Mouse (Mus musculus): ENCODE measurements around the gene Timmdc1.
"Not testable (repeated sequence)": the region's sequence is repeated elsewhere in the genome, so short reads cannot be mapped to it uniquely, and the experiment has no call there.

The Timmdc1 gene

DNA sequence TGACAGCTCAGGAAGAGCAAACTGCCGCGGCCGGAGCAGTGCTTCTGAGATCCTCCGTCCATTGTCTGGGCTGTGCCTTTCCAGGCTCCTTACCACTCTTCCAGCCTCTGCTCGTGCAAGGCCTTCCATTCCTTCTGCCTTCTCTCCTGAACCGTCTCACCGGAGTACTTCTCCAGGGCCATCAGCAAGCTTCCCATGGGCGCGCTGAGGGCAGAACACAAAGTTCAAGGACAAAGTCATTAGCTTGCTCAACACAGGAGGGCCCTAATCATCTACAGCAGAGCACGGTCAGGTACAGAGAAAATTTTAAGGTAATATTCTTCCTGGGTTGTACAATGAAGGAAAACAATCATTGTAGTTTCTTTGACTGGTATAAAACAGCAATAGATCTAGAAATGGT is 20.0 kb downstream of the Timmdc1 start:
- no peak for DNase-seq (ENCODE audit: extremely low read depth, low read depth, low spot score)

DNA sequence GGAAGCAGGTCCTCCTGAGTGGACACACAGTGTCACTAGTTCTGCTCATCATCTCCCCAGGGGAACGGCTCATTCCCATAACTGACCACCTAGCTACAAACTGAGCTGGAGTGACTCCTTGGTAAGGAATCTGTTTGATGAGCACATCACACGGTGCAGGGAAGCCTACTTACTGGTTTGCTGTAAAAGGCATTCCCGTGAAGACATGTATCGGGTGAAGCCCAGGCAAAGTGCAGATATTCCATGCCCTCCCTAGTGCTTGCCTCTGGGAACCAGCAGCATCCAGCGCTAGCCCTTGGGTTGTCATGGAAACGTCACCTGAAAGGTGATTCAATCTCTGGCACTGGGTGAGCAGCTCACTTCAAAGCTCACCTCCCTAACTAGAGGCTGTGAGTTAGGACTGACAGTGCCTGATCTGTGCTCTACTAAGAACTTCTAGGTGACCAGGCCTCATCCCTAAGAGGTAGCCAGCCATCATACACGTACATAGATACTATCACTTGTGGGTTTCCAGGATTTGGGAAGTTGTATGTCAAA is 25.8 kb downstream of the Timmdc1 start:
- no peak for DNase-seq (ENCODE audit: extremely low read depth, low read depth, low spot score)

- DNase-seq (ENCODE audit: extremely low read depth, low read depth, low spot score) = no peak
Observed at GRCm38 (mm10) chr16:38493890-38494289, 28.6 kb downstream of the Timmdc1 start.

GRCm38 (mm10) chr16:38492551-38492950 is 29.9 kb downstream of the Timmdc1 start:
- DNase-seq (ENCODE audit: extremely low read depth, low read depth, low spot score) = no peak

GRCm38 (mm10) chr16:38483582-38484309 is 38.7 kb downstream of the Timmdc1 start:
- DNase-seq (ENCODE audit: extremely low read depth, low read depth, low spot score) = no peak

GRCm38 (mm10) chr16:38482780-38483562 is 39.5 kb downstream of the Timmdc1 start:
- no peak for DNase-seq (ENCODE audit: extremely low read depth, low read depth, low spot score)

GRCm38 (mm10) chr16:38481327-38481726 is 41.1 kb downstream of the Timmdc1 start:
- DNase-seq (ENCODE audit: extremely low read depth, low read depth, low spot score) = no peak

- no peak for DNase-seq (ENCODE audit: extremely low read depth, low read depth, low spot score)
Observed at GRCm38 (mm10) chr16:38478296-38478695, 44.2 kb downstream of the Timmdc1 start.

GRCm38 (mm10) chr16:38477241-38477608 is 45.2 kb downstream of the Timmdc1 start:
- not testable (repeated sequence) for DNase-seq (ENCODE audit: extremely low read depth, low read depth, low spot score)

- DNase-seq (ENCODE audit: extremely low read depth, low read depth, low spot score) = no peak
Observed at GRCm38 (mm10) chr16:38476312-38477240, 45.9 kb downstream of the Timmdc1 start.

GRCm38 (mm10) chr16:38475681-38476311 is 46.7 kb downstream of the Timmdc1 start:
- DNase-seq (ENCODE audit: extremely low read depth, low read depth, low spot score) = no peak

DNA sequence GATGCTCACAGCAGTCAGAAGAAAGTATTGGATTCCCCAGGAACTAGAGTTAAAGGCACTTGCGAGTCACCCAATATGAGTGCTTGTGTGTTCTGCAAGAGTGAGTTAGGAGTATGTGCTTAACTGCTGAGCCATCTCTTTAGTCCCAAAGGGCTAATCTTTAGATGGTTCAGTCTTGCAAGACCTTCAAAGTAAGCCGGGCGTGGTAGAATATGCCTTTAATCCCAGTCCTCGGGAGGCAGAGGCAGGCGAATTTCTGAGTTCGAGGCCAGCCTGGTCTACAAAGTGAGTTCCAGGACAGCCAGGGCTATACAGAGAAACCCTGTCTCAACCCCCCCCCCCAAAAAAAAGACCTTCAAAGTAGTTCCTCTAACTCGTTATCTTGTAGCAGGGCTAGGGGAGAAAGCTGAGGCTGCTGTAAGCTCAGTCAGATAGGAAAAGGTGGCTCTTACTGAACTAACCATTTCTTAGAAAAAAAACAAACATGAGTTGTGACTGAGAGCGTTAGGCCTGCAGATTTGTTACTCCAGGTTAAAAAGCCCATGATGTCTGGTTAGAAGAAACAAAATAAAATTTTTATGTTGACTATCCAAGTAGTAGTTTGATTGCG is 47.7 kb downstream of the Timmdc1 start:
- no peak for DNase-seq (ENCODE audit: extremely low read depth, low read depth, low spot score)

- DNase-seq (ENCODE audit: extremely low read depth, low read depth, low spot score) = no peak
Observed at GRCm38 (mm10) chr16:38473661-38474060, 48.8 kb downstream of the Timmdc1 start.

GRCm38 (mm10) chr16:38472507-38472873 is 50.0 kb downstream of the Timmdc1 start:
- DNase-seq (ENCODE audit: extremely low read depth, low read depth, low spot score) = no peak

DNA sequence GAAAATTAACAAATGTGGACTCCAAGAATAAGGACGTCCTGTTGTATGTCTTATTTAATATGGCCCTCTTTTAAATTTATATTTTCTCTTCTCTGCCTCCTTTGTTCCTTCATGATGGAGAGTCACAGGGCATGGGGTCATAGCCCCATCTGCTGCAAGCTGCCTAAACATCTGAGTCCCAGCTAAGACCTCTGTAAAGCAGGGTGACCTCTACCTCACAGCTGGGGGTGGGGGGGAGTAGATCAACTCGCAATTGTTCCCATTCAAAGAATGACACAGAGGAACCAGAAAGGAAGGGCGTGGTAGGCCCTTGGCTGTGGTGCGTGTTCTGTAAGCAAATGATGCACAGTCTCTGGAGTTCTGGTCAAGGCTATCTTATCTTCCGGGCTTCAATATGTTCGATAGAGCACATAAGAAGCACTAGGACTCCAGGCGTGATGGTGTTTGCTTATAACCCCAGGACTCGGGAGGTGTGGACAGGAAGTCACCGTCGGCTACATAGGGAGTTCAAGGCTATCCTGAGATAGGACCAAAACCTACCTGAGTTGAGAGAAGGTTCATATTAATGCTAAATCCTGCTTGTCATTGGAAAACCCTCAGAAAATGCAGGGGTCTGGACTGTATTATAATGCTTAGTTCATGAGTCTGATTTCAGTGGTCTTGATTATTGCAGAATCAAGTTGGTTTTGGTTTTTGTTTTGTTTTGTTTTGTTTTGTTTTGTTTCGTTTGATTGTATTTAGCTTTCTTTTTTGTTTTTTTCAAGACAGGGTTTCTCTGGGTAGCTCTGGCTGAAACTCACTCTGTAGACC is 50.6 kb downstream of the Timmdc1 start:
- no peak for DNase-seq (ENCODE audit: extremely low read depth, low read depth, low spot score)

DNA sequence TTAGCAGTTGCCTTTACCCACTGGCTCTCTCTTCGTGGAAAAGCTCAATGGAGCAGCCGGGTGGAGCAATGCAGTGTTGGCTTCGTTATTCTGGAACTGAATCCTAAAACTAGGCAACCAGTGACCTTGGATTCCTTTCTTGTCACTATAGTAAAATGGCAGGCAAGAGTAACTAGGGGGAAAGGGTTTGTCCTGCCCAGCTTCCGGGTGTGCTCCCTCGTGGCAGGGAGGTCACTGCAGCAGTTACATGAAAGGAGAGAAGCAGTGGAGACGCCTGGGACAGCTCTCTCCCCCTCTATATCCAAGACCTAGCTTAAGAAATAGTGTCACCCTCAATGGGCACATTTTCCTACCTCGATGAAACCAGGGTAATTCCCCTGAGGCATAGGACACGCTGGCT is 53.0 kb downstream of the Timmdc1 start:
- no peak for DNase-seq (ENCODE audit: extremely low read depth, low read depth, low spot score)

GRCm38 (mm10) chr16:38468706-38469018 is 53.8 kb downstream of the Timmdc1 start:
- DNase-seq (ENCODE audit: extremely low read depth, low read depth, low spot score) = no peak

GRCm38 (mm10) chr16:38467917-38468705 is 54.4 kb downstream of the Timmdc1 start:
- DNase-seq (ENCODE audit: extremely low read depth, low read depth, low spot score) = no peak

Data from fat pad, adult 2 months (tissue).